Mouse (Mus musculus) C2C12 (cell line): Measurements from ENCODE around the gene Zfp408. TPM values are rescaled to one million over a fixed set of nuclear protein-coding genes. Genes with fewer than 3 reads are reported as not detected.
A peak's percentile ranks its signal among the peaks of the same experiment; 100 is the strongest.

Experiments used
- H3K27me3 ChIP-seq: one replicate; pipeline ENCODE4 v1.6.1; 2011; ENCODE audit not compliant: control insufficient read depth, insufficient read depth, insufficient read length
- H3K36me3 ChIP-seq: one replicate; pipeline ENCODE4 v1.6.1; 2011; ENCODE audit not compliant: control insufficient read depth, insufficient read depth
- H3K4me3 ChIP-seq: one replicate; pipeline ENCODE4 v1.5.1; 2011; ENCODE audit warnings: mild to moderate bottlenecking, control low read depth; ENCODE audit not compliant: poor library complexity, insufficient read depth, severe bottlenecking
- H3K79me2 ChIP-seq: one replicate; pipeline ENCODE4 v1.6.1; 2011; ENCODE audit not compliant: control insufficient read depth, insufficient read depth
- H3K79me3 ChIP-seq: one replicate; pipeline ENCODE4 v1.6.1; 2011; ENCODE audit warnings: low read depth, control low read depth
- H3ac ChIP-seq: one replicate; pipeline ENCODE3; 2011; ENCODE audit warnings: low read depth; ENCODE audit not compliant: control insufficient read depth, insufficient read length
- CEBPB ChIP-seq: IDR thresholded peaks from one replicate; pipeline ENCODE4 v1.6.1; 2011; ENCODE audit warnings: low read depth, mild to moderate bottlenecking, control low read depth, moderate library complexity
- CTCF ChIP-seq: IDR thresholded peaks from one replicate; pipeline ENCODE4 v1.5.1; 2011; ENCODE audit not compliant: control insufficient read depth, insufficient read depth, insufficient read length
- FOSL1 ChIP-seq: IDR thresholded peaks from one replicate; pipeline ENCODE4 v1.8.0; 2011; ENCODE audit warnings: mild to moderate bottlenecking, low read length; ENCODE audit not compliant: poor library complexity, insufficient read depth, severe bottlenecking
- MAX ChIP-seq: IDR thresholded peaks from one replicate; pipeline ENCODE4 v1.6.1; 2011; ENCODE audit warnings: mild to moderate bottlenecking, control low read depth
- MYOD1 ChIP-seq: IDR thresholded peaks from one replicate; pipeline ENCODE4 v1.6.1; 2011; ENCODE audit warnings: low read depth; ENCODE audit not compliant: control insufficient read depth, insufficient read length
- MYOG ChIP-seq: IDR thresholded peaks from one replicate; pipeline ENCODE4 v1.6.1; 2011; ENCODE audit not compliant: control insufficient read depth, insufficient read length; ENCODE audit errors: extremely low read depth
- USF1 ChIP-seq: IDR thresholded peaks from one replicate; pipeline ENCODE4 v1.6.1; 2011; ENCODE audit warnings: low read depth, mild to moderate bottlenecking, control low read depth, moderate library complexity
- polyA plus RNA-seq: library from polyadenylated mRNA; unstranded; fragments of >200 nt; fragmentation: generic; extraction: Trizol; gene quantifications from one replicate; pipeline ENCODE4 v1.2.1, GENCODE M21; 2012; ENCODE audit warnings: missing spikeins

Gene Zfp408
- polyA plus RNA-seq, 1 experiment, result 7.4 TPM

DNA sequence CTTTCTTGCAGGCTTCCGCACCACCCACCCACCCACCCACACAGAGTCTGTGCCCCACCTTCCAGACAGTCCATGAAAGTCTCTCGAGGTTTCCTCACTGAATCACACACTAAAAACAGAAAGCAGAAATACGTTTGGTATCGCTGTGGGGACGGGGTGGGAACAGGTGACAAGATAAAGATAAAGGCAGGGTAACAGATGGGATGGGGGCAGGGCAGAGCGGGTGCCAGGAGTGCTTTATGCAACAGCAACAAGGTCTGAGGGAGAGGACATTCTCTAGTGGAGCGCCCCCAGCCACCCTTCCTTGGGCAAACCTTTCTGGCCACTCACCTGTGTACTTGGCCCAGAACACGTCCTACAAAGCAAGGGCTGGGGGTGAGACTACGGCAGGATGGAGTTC lies 14.8 kb downstream of the Zfp408 start:
- H3K4me3 ChIP-seq, result no peak overlapping the region
- H3K36me3 ChIP-seq, result no peaks in the 10 kb centered on the region
- no peaks in the 10 kb centered on the region for H3K27me3 ChIP-seq
- no peaks in the 10 kb centered on the region for H3K79me3 ChIP-seq
- no peak for TF ChIP-seq CTCF
- no peak for TF ChIP-seq FOSL1
- TF ChIP-seq MYOD1, result peak; percentile 69
- no peak for TF ChIP-seq MAX
- no peak for TF ChIP-seq USF1
- no peaks in the 10 kb centered on the region for H3K79me2 ChIP-seq
- no peak overlapping the region for H3ac ChIP-seq

DNA sequence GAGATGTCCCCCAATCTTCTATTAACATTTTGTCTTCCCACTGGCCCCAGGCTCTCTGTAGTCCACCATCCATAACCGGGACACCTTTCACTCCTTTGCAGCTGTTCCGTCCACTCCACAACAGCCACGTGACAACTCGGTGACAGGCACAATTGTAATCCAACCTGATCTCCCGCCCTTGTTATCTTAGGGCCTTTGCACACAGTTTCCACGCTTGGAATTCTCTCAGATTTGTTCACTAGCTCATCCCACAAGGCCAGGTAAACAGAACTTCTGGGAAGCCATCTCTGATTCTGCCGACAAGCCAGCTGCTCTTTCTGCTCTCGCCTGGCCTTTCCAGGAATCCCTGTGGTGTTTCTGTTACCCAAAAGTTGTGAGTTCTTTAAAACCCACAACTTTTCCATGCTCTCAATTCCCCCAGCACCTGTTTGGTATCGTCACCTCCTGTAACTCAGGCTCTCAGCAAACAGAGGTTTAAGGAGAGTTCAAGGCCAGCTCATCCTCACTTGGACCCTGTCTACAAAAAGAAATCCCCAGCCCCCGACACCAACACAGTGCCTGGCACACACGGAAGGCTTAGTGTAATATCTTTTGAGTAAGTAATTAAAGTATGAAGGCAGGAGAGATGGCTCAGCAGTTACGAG lies 16.1 kb downstream of the Zfp408 start:
- TF ChIP-seq CEBPB, result no peak
- TF ChIP-seq MYOD1, result peak; percentile 84
- peak; percentile 80 for TF ChIP-seq USF1
- TF ChIP-seq MAX, result no peak
- no peak for TF ChIP-seq MYOG
- no peak for TF ChIP-seq FOSL1
- no peak for TF ChIP-seq CTCF
- H3K4me3 ChIP-seq, result no peak overlapping the region
- no peaks in the 10 kb centered on the region for H3K36me3 ChIP-seq
- no peaks in the 10 kb centered on the region for H3K79me2 ChIP-seq
- no peaks in the 10 kb centered on the region for H3K79me3 ChIP-seq
- H3K27me3 ChIP-seq, result no peaks in the 10 kb centered on the region
- no peak overlapping the region for H3ac ChIP-seq

GRCm38 (mm10) chr2:91632316-91632715 lies 17.3 kb downstream of the Zfp408 start:
- Histone ChIP-seq H3K36me3 (no peaks in the 10 kb centered on the region), H3K27me3 (no peaks in the 10 kb centered on the region), H3K4me3 (no peak overlapping the region), H3K79me3 (no peaks in the 10 kb centered on the region), H3ac (no peak overlapping the region), H3K79me2 (no peaks in the 10 kb centered on the region)
- no peak for TF ChIP-seq USF1
- TF ChIP-seq MAX, result no peak
- TF ChIP-seq CTCF, result no peak
- no peak for TF ChIP-seq FOSL1
- TF ChIP-seq CEBPB, result no peak
- no peak for TF ChIP-seq MYOD1

DNA sequence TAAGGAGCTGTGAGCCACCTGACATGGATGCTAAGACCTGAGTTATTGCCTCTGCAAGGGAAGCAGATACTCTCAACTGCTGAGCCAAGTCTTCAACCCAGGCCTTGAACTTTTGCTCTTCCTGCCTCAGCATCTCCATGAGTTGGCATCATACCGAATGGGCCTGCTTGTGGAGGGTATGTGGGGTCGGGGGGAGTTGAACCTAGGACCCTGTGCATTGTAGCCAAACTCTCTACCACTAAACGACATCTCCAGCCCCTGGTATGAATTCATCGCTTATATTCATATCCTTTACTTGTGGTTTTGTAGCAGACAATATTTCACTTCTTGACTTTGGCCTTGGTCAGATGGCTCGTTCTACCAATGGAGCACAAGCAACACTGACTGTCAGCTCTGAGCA lies 17.8 kb downstream of the Zfp408 start:
- no peak overlapping the region for H3K4me3 ChIP-seq
- no peak overlapping the region for H3ac ChIP-seq
- H3K79me3 ChIP-seq, result no peaks in the 10 kb centered on the region
- no peak for TF ChIP-seq MAX
- no peak for TF ChIP-seq MYOD1
- no peak for TF ChIP-seq CEBPB
- TF ChIP-seq FOSL1, result no peak
- no peak for TF ChIP-seq USF1
- no peak for TF ChIP-seq CTCF
- TF ChIP-seq MYOG, result no peak
- H3K79me2 ChIP-seq, result no peaks in the 10 kb centered on the region
- no peaks in the 10 kb centered on the region for H3K27me3 ChIP-seq
- H3K36me3 ChIP-seq, result no peaks in the 10 kb centered on the region

DNA sequence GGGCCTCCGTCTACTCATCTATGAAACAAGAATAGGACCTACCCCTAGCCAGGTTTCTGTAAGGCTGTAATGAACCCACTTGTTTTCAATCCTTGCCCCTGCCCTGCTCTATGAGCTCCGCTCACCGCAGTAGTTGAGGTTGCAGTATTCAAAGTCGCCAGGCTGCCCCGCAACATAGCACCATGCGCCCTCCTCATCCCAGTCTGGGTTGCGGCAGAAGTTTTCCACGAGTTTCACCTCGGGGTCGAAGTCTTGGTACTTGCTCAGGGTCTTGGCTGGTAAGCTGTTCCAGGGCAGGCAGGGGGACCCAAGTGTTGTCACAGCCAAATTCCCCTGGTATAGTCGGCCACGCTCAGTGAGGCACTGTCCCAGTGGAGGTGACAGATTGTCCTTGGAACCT lies 19.2 kb downstream of the Zfp408 start:
- TF ChIP-seq CTCF, result no peak
- H3K79me3 ChIP-seq, result no peaks in the 10 kb centered on the region

GRCm38 (mm10) chr2:91629682-91630081 lies 19.9 kb downstream of the Zfp408 start:
- Histone ChIP-seq H3K27me3 (no peaks in the 10 kb centered on the region), H3K79me2 (no peaks in the 10 kb centered on the region), H3K4me3 (no peak overlapping the region), H3ac (no peak overlapping the region), H3K79me3 (no peaks in the 10 kb centered on the region), H3K36me3 (no peaks in the 10 kb centered on the region)
- TF ChIP-seq CEBPB, result no peak
- no peak for TF ChIP-seq FOSL1
- no peak for TF ChIP-seq CTCF
- no peak for TF ChIP-seq MYOD1
- no peak for TF ChIP-seq MAX
- no peak for TF ChIP-seq USF1
- TF ChIP-seq MYOG, result no peak

More for the DNA sequence above, 19.2 kb downstream of the Zfp408 start:
- H3ac ChIP-seq, result no peak overlapping the region
- no peaks in the 10 kb centered on the region for H3K36me3 ChIP-seq
- H3K79me2 ChIP-seq, result no peaks in the 10 kb centered on the region
- H3K4me3 ChIP-seq, result no peak overlapping the region
- no peaks in the 10 kb centered on the region for H3K27me3 ChIP-seq
